Mouse (Mus musculus) hindbrain, embryonic 12.5 days (tissue): ENCODE data around the gene Rps17. TPM values are rescaled to one million over a fixed set of nuclear protein-coding genes. Genes with fewer than 3 reads are reported as not detected.

Source experiments
- ATAC-seq: fragments of 200-750 bp; cut with Nextera tagmentation; 2 replicates; pipeline ENCODE4 v1.8.0; 2017; ENCODE audit warnings: moderate TSS enrichment; ENCODE audit not compliant: low FRiP score
- H3K27ac ChIP-seq: fragments of 300-500 bp; sonication (generic); 2 replicates; pipeline ENCODE4 v1.5.1; 2016; ENCODE audit warnings: mild to moderate bottlenecking
- H3K27me3 ChIP-seq: fragments of 300-500 bp; sonication (generic); 2 replicates; pipeline ENCODE4 v1.6.1; 2016; ENCODE audit warnings: mild to moderate bottlenecking
- H3K36me3 ChIP-seq: fragments of 300-500 bp; sonication (generic); 2 replicates; pipeline ENCODE4 v1.6.1; 2016; ENCODE audit warnings: mild to moderate bottlenecking
- H3K4me1 ChIP-seq: fragments of 300-500 bp; sonication (generic); 2 replicates; pipeline ENCODE4 v1.6.1; 2016
- H3K4me2 ChIP-seq: fragments of 300-500 bp; sonication (generic); replicated peaks from 2 replicates; pipeline ENCODE4 v1.6.1; 2016; ENCODE audit warnings: mild to moderate bottlenecking
- H3K4me3 ChIP-seq: fragments of 300-500 bp; sonication (generic); 2 replicates; pipeline ENCODE4 v1.5.1; 2016; ENCODE audit warnings: mild to moderate bottlenecking
- H3K9ac ChIP-seq: fragments of 300-500 bp; sonication (generic); 2 replicates; pipeline ENCODE4 v1.6.1; 2016; ENCODE audit warnings: mild to moderate bottlenecking, moderate library complexity
- H3K9me3 ChIP-seq: fragments of 300-500 bp; sonication (generic); replicated peaks from 2 replicates; pipeline ENCODE4 v1.6.1; 2016; ENCODE audit warnings: mild to moderate bottlenecking
- WGBS: fragments of 180-500 bp; shearing (Covaris S2); methylation state at CpG from one replicate; pipeline ENCODE4 v1.1.7; 2016; 5-methylcytosine and 5-hydroxymethylcytosine counted together
- polyA plus RNA-seq: library from polyadenylated mRNA; unstranded; fragments of >200 nt; fragmentation: Nextera tagmentation; extraction: Ambion mirVana; gene quantifications from 2 replicates; pipeline ENCODE4 v1.2.1, GENCODE M21; 2016

Gene Rps17
- polyA plus RNA-seq, 1 experiment from 2014 or later = 914 TPM

GRCm38 (mm10) chr7:81343831-81344230 lies 1.2 kb downstream of the Rps17 start:
- H3K27me3 ChIP-seq = no peaks in the 10 kb centered on the region
- H3K4me3 ChIP-seq = peak overlapping the region; percentile 89
- H3K9ac ChIP-seq = peak overlapping the region; percentile 99
- WGBS = 10% methylated on average over 10 of the region's 10 CpGs
- H3K27ac ChIP-seq = no peak overlapping the region
- peak overlapping the region; percentile 90 for H3K4me2 ChIP-seq
- peaks cover 20% of the 10 kb centered on the region for H3K4me1 ChIP-seq
- no peak for ATAC-seq
- no peaks in the 10 kb centered on the region for H3K9me3 ChIP-seq
- peaks cover 49% of the 10 kb centered on the region for H3K36me3 ChIP-seq

- H3K9ac ChIP-seq = peak overlapping the region; percentile 99
- H3K36me3 ChIP-seq = peaks cover 54% of the 10 kb centered on the region
- 44% methylated on average over 8 of the region's 8 CpGs for WGBS
- ATAC-seq = no peak
- no peak overlapping the region for H3K27ac ChIP-seq
- H3K4me2 ChIP-seq = peak overlapping the region; percentile 90
- no peaks in the 10 kb centered on the region for H3K27me3 ChIP-seq
- H3K4me1 ChIP-seq = peaks cover 20% of the 10 kb centered on the region
- H3K9me3 ChIP-seq = no peaks in the 10 kb centered on the region
- H3K4me3 ChIP-seq = peak overlapping the region; percentile 89
Observed at GRCm38 (mm10) chr7:81343316-81343715, 1.7 kb downstream of the Rps17 start.

GRCm38 (mm10) chr7:81342356-81343094 lies 2.5 kb downstream of the Rps17 start:
- Histone ChIP-seq H3K4me3 (peak overlapping the region; percentile 89), H3K36me3 (peaks cover 56% of the 10 kb centered on the region), H3K9ac (peak overlapping the region; percentile 99), H3K27ac (no peak overlapping the region), H3K4me1 (peaks cover 20% of the 10 kb centered on the region), H3K4me2 (peak overlapping the region; percentile 90; the same call in 1 of the 2 replicates), H3K9me3 (no peaks in the 10 kb centered on the region), H3K27me3 (no peaks in the 10 kb centered on the region)
- ATAC-seq = no peak
- WGBS = 76% methylated on average over 8 of the region's 8 CpGs

GRCm38 (mm10) chr7:81341563-81341962 lies 3.5 kb downstream of the Rps17 start:
- no peak for ATAC-seq
- no peak overlapping the region for H3K9ac ChIP-seq
- 55% methylated on average over 3 of the region's 3 CpGs for WGBS
- H3K36me3 ChIP-seq = peaks cover 56% of the 10 kb centered on the region
- no peak overlapping the region for H3K4me3 ChIP-seq
- peaks cover 20% of the 10 kb centered on the region for H3K4me1 ChIP-seq
- no peak overlapping the region for H3K27ac ChIP-seq
- no peaks in the 10 kb centered on the region for H3K9me3 ChIP-seq
- H3K4me2 ChIP-seq = no peak overlapping the region
- no peaks in the 10 kb centered on the region for H3K27me3 ChIP-seq

GRCm38 (mm10) chr7:81339783-81340182 lies 5.3 kb downstream of the Rps17 start:
- ATAC-seq = no peak
- no peak overlapping the region for H3K27ac ChIP-seq
- no peak overlapping the region for H3K9ac ChIP-seq
- no peaks in the 10 kb centered on the region for H3K9me3 ChIP-seq
- H3K4me1 ChIP-seq = peaks cover 31% of the 10 kb centered on the region
- 84% methylated on average over 4 of the region's 4 CpGs for WGBS
- peaks cover 59% of the 10 kb centered on the region for H3K36me3 ChIP-seq
- no peak overlapping the region for H3K4me2 ChIP-seq
- no peaks in the 10 kb centered on the region for H3K27me3 ChIP-seq
- H3K4me3 ChIP-seq = no peak overlapping the region

- ATAC-seq = no peak
- peaks cover 55% of the 10 kb centered on the region for H3K36me3 ChIP-seq
- no peak overlapping the region for H3K9ac ChIP-seq
- 91% methylated on average over 3 of the region's 3 CpGs for WGBS
- H3K4me1 ChIP-seq = peaks cover 23% of the 10 kb centered on the region
- no peaks in the 10 kb centered on the region for H3K9me3 ChIP-seq
- H3K4me3 ChIP-seq = no peak overlapping the region
- H3K27ac ChIP-seq = no peak overlapping the region
- no peak overlapping the region for H3K4me2 ChIP-seq
- no peaks in the 10 kb centered on the region for H3K27me3 ChIP-seq
Observed at GRCm38 (mm10) chr7:81338522-81338873, 6.6 kb downstream of the Rps17 start.

- Histone ChIP-seq H3K9ac (no peak overlapping the region), H3K36me3 (peaks cover 51% of the 10 kb centered on the region), H3K27me3 (no peaks in the 10 kb centered on the region), H3K4me2 (no peak overlapping the region), H3K4me1 (peaks cover 18% of the 10 kb centered on the region), H3K4me3 (no peak overlapping the region), H3K27ac (no peak overlapping the region), H3K9me3 (no peaks in the 10 kb centered on the region)
- no peak for ATAC-seq
- WGBS = 97% methylated on average over 21 of the region's 21 CpGs
Observed at GRCm38 (mm10) chr7:81337785-81338521, 7.1 kb downstream of the Rps17 start.

GRCm38 (mm10) chr7:81336432-81336786 lies 8.6 kb downstream of the Rps17 start:
- Histone ChIP-seq H3K4me2 (0 out of 2 replicates have a peak overlapping the region, but pooled peaks have one; percentile 11), H3K4me1 (peaks cover 11% of the 10 kb centered on the region), H3K36me3 (peaks cover 43% of the 10 kb centered on the region), H3K27me3 (no peaks in the 10 kb centered on the region), H3K27ac (peak overlapping the region; percentile 79), H3K9ac (no peak overlapping the region), H3K4me3 (no peak overlapping the region), H3K9me3 (no peaks in the 10 kb centered on the region)
- WGBS = 37% methylated on average over 8 of the region's 8 CpGs
- no peak for ATAC-seq

- 49% methylated on average over 18 of the region's 18 CpGs for WGBS
- Histone ChIP-seq H3K27me3 (no peaks in the 10 kb centered on the region), H3K9me3 (no peaks in the 10 kb centered on the region), H3K27ac (peak overlapping the region; percentile 79), H3K9ac (peak overlapping the region; percentile 29; the same call in 1 of the 2 replicates), H3K4me2 (0 out of 2 replicates have a peak overlapping the region, but pooled peaks have one; percentile 11), H3K36me3 (peaks cover 37% of the 10 kb centered on the region), H3K4me3 (no peak overlapping the region), H3K4me1 (peaks cover 11% of the 10 kb centered on the region)
- peak; percentile 49; the same call in 1 of the 2 replicates for ATAC-seq
Observed at GRCm38 (mm10) chr7:81335705-81336431, 9.2 kb downstream of the Rps17 start.

- WGBS = 88% methylated on average over 7 of the region's 7 CpGs
- H3K4me1 ChIP-seq = peaks cover 11% of the 10 kb centered on the region
- H3K4me2 ChIP-seq = no peak overlapping the region
- no peaks in the 10 kb centered on the region for H3K9me3 ChIP-seq
- H3K9ac ChIP-seq = no peak overlapping the region
- no peak overlapping the region for H3K27ac ChIP-seq
- no peaks in the 10 kb centered on the region for H3K27me3 ChIP-seq
- H3K4me3 ChIP-seq = no peak overlapping the region
- peaks cover 12% of the 10 kb centered on the region; the same call in 1 of the 2 replicates for H3K36me3 ChIP-seq
- no peak for ATAC-seq
Observed at GRCm38 (mm10) chr7:81331851-81332250, 13.2 kb downstream of the Rps17 start.

- Histone ChIP-seq H3K36me3 (peaks cover 12% of the 10 kb centered on the region; the same call in 1 of the 2 replicates), H3K9ac (no peak overlapping the region), H3K4me3 (no peak overlapping the region), H3K4me1 (peaks cover 4% of the 10 kb centered on the region), H3K4me2 (no peak overlapping the region), H3K9me3 (no peaks in the 10 kb centered on the region), H3K27me3 (no peaks in the 10 kb centered on the region), H3K27ac (no peak overlapping the region)
- ATAC-seq = no peak
- WGBS = 22% methylated on average over 3 of the region's 3 CpGs
Observed at GRCm38 (mm10) chr7:81330767-81331166, 14.3 kb downstream of the Rps17 start.

- 84% methylated on average over 10 of the region's 10 CpGs for WGBS
- H3K27me3 ChIP-seq = no peaks in the 10 kb centered on the region
- no peak overlapping the region for H3K4me2 ChIP-seq
- H3K9ac ChIP-seq = no peak overlapping the region
- peaks cover 4% of the 10 kb centered on the region; the same call in 1 of the 2 replicates for H3K36me3 ChIP-seq
- H3K9me3 ChIP-seq = no peaks in the 10 kb centered on the region
- H3K4me3 ChIP-seq = no peak overlapping the region
- ATAC-seq = no peak
- no peak overlapping the region for H3K27ac ChIP-seq
- H3K4me1 ChIP-seq = 0 out of 2 replicates have a peak, but pooled peaks cover 2% of the 10 kb centered on the region
Observed at GRCm38 (mm10) chr7:81327661-81328060, 17.4 kb downstream of the Rps17 start.
